Mouse (Mus musculus): ENCODE measurements around the gene Olfr285. TPM values are rescaled to one million over a fixed set of nuclear protein-coding genes. Genes with fewer than 3 reads are reported as not detected.

The Olfr285 gene
- polyA plus RNA-seq (2015; fragmentation: Nextera tagmentation; extraction: Ambion mirVana): not detected in 2 replicates

- Histone ChIP-seq H3K4me2 (replicated peaks; ENCODE audit: low read depth) (no peak within 1 kb of the TSS), H3K9ac (ENCODE audit: low read length) (no peak within 1 kb of the TSS)
These were observed at the start of gene Olfr285 for GRCm38 (mm10) chr15:98317177-98317724. TSS of gene Olfr285 (minus strand) at chr15:98317353.

GRCm38 (mm10) chr15:98340887-98341286 is 23.7 kb upstream of the Olfr285 start, which contains the start of gene Olfr284:
TSS of gene Olfr284 (minus strand) at chr15:98340987.
- Histone ChIP-seq H3K36me3 (ENCODE audit: control insufficient read depth, insufficient read depth, low read length) (no peaks in the 10 kb centered on the region), H3K4me2 (replicated peaks; ENCODE audit: low read depth) (no peak within 1 kb of the TSS), H3K9ac (ENCODE audit: low read length) (no peak within 1 kb of the TSS), H3K27ac (replicated peaks) (no peak within 1 kb of the TSS), H3K4me3 (ENCODE audit: low read depth, low read length) (no peak within 1 kb of the TSS), H3K9me3 (ENCODE audit: control insufficient read depth, low read length) (no peaks in the 10 kb centered on the region), H3K4me1 (replicated peaks; ENCODE audit: control insufficient read depth, insufficient read depth) (no peaks in the 10 kb centered on the region), H3K27me3 (ENCODE audit: control insufficient read depth, insufficient read depth, low read length) (no peaks in the 10 kb centered on the region)
- WGBS: 64% methylated on average over 8 of the region's 8 CpGs
- no peak for TF ChIP-seq EP300 (optimal IDR thresholded peaks at IDR 0.05)
- TF ChIP-seq CTCF (IDR thresholded peaks at IDR 0.05; ENCODE audit: low read depth): no peak
- no peak for DNase-seq (ENCODE audit: low spot score)
- no peak for ATAC-seq (ENCODE audit: low FRiP score, low TSS enrichment)

More at GRCm38 (mm10) chr15:98317177-98317724, at the start of gene Olfr285:
- 83% methylated on average over 5 of the region's 5 CpGs for WGBS
- Histone ChIP-seq H3K4me1 (replicated peaks; ENCODE audit: control insufficient read depth, insufficient read depth) (no peaks in the 10 kb centered on the region), H3K4me3 (ENCODE audit: low read depth, low read length) (no peak within 1 kb of the TSS), H3K9me3 (ENCODE audit: control insufficient read depth, low read length) (no peaks in the 10 kb centered on the region), H3K36me3 (ENCODE audit: control insufficient read depth, insufficient read depth, low read length) (no peaks in the 10 kb centered on the region), H3K27ac (replicated peaks) (no peak within 1 kb of the TSS), H3K27me3 (ENCODE audit: control insufficient read depth, insufficient read depth, low read length) (no peaks in the 10 kb centered on the region)
- no peak for TF ChIP-seq EP300 (optimal IDR thresholded peaks at IDR 0.05)
- TF ChIP-seq CTCF (IDR thresholded peaks at IDR 0.05; ENCODE audit: low read depth): no peak
- DNase-seq (ENCODE audit: low spot score) (no peak), ATAC-seq (ENCODE audit: low FRiP score, low TSS enrichment) (no peak)

GRCm38 (mm10) chr15:98315703-98316102 is 1.4 kb downstream of the Olfr285 start:
- ATAC-seq (ENCODE audit: low FRiP score, low TSS enrichment): no peak
- no peak overlapping the region for H3K4me2 ChIP-seq (replicated peaks; ENCODE audit: low read depth)
- DNase-seq (ENCODE audit: low spot score): no peak

GRCm38 (mm10) chr15:98295628-98296551 is 21.3 kb downstream of the Olfr285 start, which contains the start of gene Zfp641:
TSS of gene Zfp641 (minus strand) at chr15:98296161.
- H3K27me3 ChIP-seq (ENCODE audit: control insufficient read depth, insufficient read depth, low read length): no peaks in the 10 kb centered on the region
- peak within 1 kb of the TSS; percentile 64 for H3K9ac ChIP-seq (ENCODE audit: low read length)
- 3% methylated on average over 39 of the region's 60 CpGs for WGBS
- H3K4me3 ChIP-seq (ENCODE audit: low read depth, low read length): peak within 1 kb of the TSS; percentile 58
- no peak for TF ChIP-seq CTCF (IDR thresholded peaks at IDR 0.05; ENCODE audit: low read depth)
- no peak for TF ChIP-seq EP300 (optimal IDR thresholded peaks at IDR 0.05)
- no peak within 1 kb of the TSS for H3K27ac ChIP-seq (replicated peaks)
- no peaks in the 10 kb centered on the region for H3K36me3 ChIP-seq (ENCODE audit: control insufficient read depth, insufficient read depth, low read length)
- H3K4me2 ChIP-seq (replicated peaks; ENCODE audit: low read depth): peak within 1 kb of the TSS; percentile 95
- ATAC-seq (ENCODE audit: low FRiP score, low TSS enrichment) (peak; percentile 63), DNase-seq (ENCODE audit: low spot score) (peak; percentile 50)
- no peaks in the 10 kb centered on the region for H3K9me3 ChIP-seq (ENCODE audit: control insufficient read depth, low read length)
- no peaks in the 10 kb centered on the region for H3K4me1 ChIP-seq (replicated peaks; ENCODE audit: control insufficient read depth, insufficient read depth)

More at GRCm38 (mm10) chr15:98315703-98316102, 1.4 kb downstream of the Olfr285 start:
- TF ChIP-seq CTCF (IDR thresholded peaks at IDR 0.05; ENCODE audit: low read depth) (peak; percentile 16; the same call in 1 of the 2 replicates), EP300 (optimal IDR thresholded peaks at IDR 0.05) (no peak)
- Histone ChIP-seq H3K27me3 (ENCODE audit: control insufficient read depth, insufficient read depth, low read length) (no peaks in the 10 kb centered on the region), H3K36me3 (ENCODE audit: control insufficient read depth, insufficient read depth, low read length) (no peaks in the 10 kb centered on the region), H3K4me1 (replicated peaks; ENCODE audit: control insufficient read depth, insufficient read depth) (no peaks in the 10 kb centered on the region), H3K27ac (replicated peaks) (no peak overlapping the region), H3K4me3 (ENCODE audit: low read depth, low read length) (no peak overlapping the region), H3K9ac (ENCODE audit: low read length) (no peak overlapping the region), H3K9me3 (ENCODE audit: control insufficient read depth, low read length) (no peaks in the 10 kb centered on the region)
- 40% methylated on average over 6 of the region's 6 CpGs for WGBS

GRCm38 (mm10) chr15:98293651-98294050 is 23.5 kb downstream of the Olfr285 start:
- ATAC-seq (ENCODE audit: low FRiP score, low TSS enrichment) (no peak), DNase-seq (ENCODE audit: low spot score) (no peak)
- TF ChIP-seq CTCF (IDR thresholded peaks at IDR 0.05; ENCODE audit: low read depth) (no peak), EP300 (optimal IDR thresholded peaks at IDR 0.05) (no peak)
- Histone ChIP-seq H3K27me3 (ENCODE audit: control insufficient read depth, insufficient read depth, low read length) (no peaks in the 10 kb centered on the region), H3K4me3 (ENCODE audit: low read depth, low read length) (no peak overlapping the region), H3K4me2 (replicated peaks; ENCODE audit: low read depth) (no peak overlapping the region), H3K9me3 (ENCODE audit: control insufficient read depth, low read length) (no peaks in the 10 kb centered on the region), H3K4me1 (replicated peaks; ENCODE audit: control insufficient read depth, insufficient read depth) (no peaks in the 10 kb centered on the region), H3K36me3 (ENCODE audit: control insufficient read depth, insufficient read depth, low read length) (no peaks in the 10 kb centered on the region), H3K9ac (ENCODE audit: low read length) (no peak overlapping the region), H3K27ac (replicated peaks) (no peak overlapping the region)
- WGBS: 93% methylated on average over 8 of the region's 8 CpGs
